Mouse (Mus musculus) stomach, postnatal 0 days (tissue): ENCODE measurements at regions not wholly inside any gene's neighbourhood (a gene's known extent, or its start where the extent isn't known, plus 50 kb on each side); places are given as distances from the start of the nearest gene placed in this dataset.
A peak's percentile ranks its signal among the peaks of the same experiment; 100 is the strongest.

ENCODE experiments used
- ATAC-seq: fragments of 200-750 bp; cut with Nextera tagmentation; 2 replicates; pipeline ENCODE4 v1.8.0; 2017; ENCODE audit not compliant: low FRiP score, low TSS enrichment
- DNase-seq: peaks from one replicate; pipeline ENCODE4 v3.0.0-alpha.2; 2016; ENCODE audit warnings: low spot score
- H3K27ac ChIP-seq: fragments of 300-500 bp; sonication (generic); replicated peaks from 2 replicates; pipeline ENCODE4 v1.5.1; 2014; ENCODE audit warnings: mild to moderate bottlenecking, control low read depth
- H3K27me3 ChIP-seq: fragments of 300-500 bp; sonication (generic); 2 replicates; pipeline ENCODE4 v1.6.1; 2014; ENCODE audit warnings: low read length; ENCODE audit not compliant: control insufficient read depth, insufficient read depth
- H3K36me3 ChIP-seq: fragments of 300-500 bp; sonication (generic); 2 replicates; pipeline ENCODE4 v1.6.1; 2014; ENCODE audit warnings: low read length, mixed read lengths; ENCODE audit not compliant: control insufficient read depth, insufficient read depth
- H3K4me1 ChIP-seq: fragments of 300-500 bp; sonication (generic); replicated peaks from 2 replicates; pipeline ENCODE4 v1.6.1; 2014; ENCODE audit warnings: antibody characterized with exemption; ENCODE audit not compliant: control insufficient read depth, insufficient read depth
- H3K4me2 ChIP-seq: fragments of 300-500 bp; sonication (generic); replicated peaks from 2 replicates; pipeline ENCODE4 v1.6.1; 2014; ENCODE audit warnings: low read depth, mild to moderate bottlenecking, control low read depth, moderate library complexity
- H3K4me3 ChIP-seq: fragments of 300-500 bp; sonication (generic); 2 replicates; pipeline ENCODE4 v1.5.1; 2014; ENCODE audit warnings: low read depth, low read length, control low read depth
- H3K9ac ChIP-seq: fragments of 300-500 bp; sonication (generic); 2 replicates; pipeline ENCODE4 v1.6.1; 2014; ENCODE audit warnings: mild to moderate bottlenecking, low read length, control low read depth, mixed read lengths
- H3K9me3 ChIP-seq: fragments of 300-500 bp; sonication (generic); 2 replicates; pipeline ENCODE4 v1.6.1; 2016; ENCODE audit warnings: low read length; ENCODE audit not compliant: control insufficient read depth
- CTCF ChIP-seq: IDR thresholded peaks from 2 replicates; pipeline ENCODE4 v1.5.1; 2016; ENCODE audit warnings: antibody characterized with exemption, low read depth, mild to moderate bottlenecking, moderate library complexity
- EP300 ChIP-seq: optimal IDR thresholded peaks from 2 replicates; pipeline ENCODE3; 2016; ENCODE audit warnings: antibody characterized with exemption
- whole genome bisulfite sequencing: fragments of 180-500 bp; shearing (Covaris S2); extraction: QIAGEN DNeasy Blood & Tissue Kit; methylation state at CpG from one replicate; pipeline ENCODE4 v1.1.7; 2014; 5-methylcytosine and 5-hydroxymethylcytosine counted together

- Histone ChIP-seq H3K36me3 (no peaks in the 10 kb centered on the region), H3K4me1 (no peaks in the 10 kb centered on the region), H3K9me3 (no peaks in the 10 kb centered on the region), H3K9ac (no peak overlapping the region), H3K4me3 (no peak overlapping the region), H3K4me2 (no peak overlapping the region), H3K27me3 (no peaks in the 10 kb centered on the region), H3K27ac (no peak overlapping the region)
- ATAC-seq (no peak), DNase-seq (no peak)
- WGBS: 85% methylated on average over 4 of the region's 4 CpGs
- TF ChIP-seq CTCF (no peak), EP300 (no peak)
These were observed 368.3 kb downstream of the Rpl36a-ps1 start for GRCm38 (mm10) chr14:98625867-98626266.

- H3K4me3 ChIP-seq: no peak overlapping the region
- H3K4me1 ChIP-seq: no peaks in the 10 kb centered on the region
- no peak overlapping the region for H3K4me2 ChIP-seq
- no peak for TF ChIP-seq EP300
- no peak for TF ChIP-seq CTCF
- H3K9ac ChIP-seq: no peak overlapping the region
- no peaks in the 10 kb centered on the region for H3K27me3 ChIP-seq
- 49% methylated on average over 2 of the region's 2 CpGs for WGBS
- H3K27ac ChIP-seq: no peak overlapping the region
- H3K36me3 ChIP-seq: no peaks in the 10 kb centered on the region
- DNase-seq (no peak), ATAC-seq (no peak)
- H3K9me3 ChIP-seq: no peaks in the 10 kb centered on the region
These were observed 388.3 kb downstream of the Rpl36a-ps1 start for GRCm38 (mm10) chr14:98605772-98606171.

- ATAC-seq (no peak), DNase-seq (no peak)
- Histone ChIP-seq H3K9me3 (no peaks in the 10 kb centered on the region), H3K4me3 (no peak overlapping the region), H3K9ac (no peak overlapping the region), H3K4me2 (no peak overlapping the region), H3K27ac (no peak overlapping the region), H3K27me3 (no peaks in the 10 kb centered on the region), H3K36me3 (no peaks in the 10 kb centered on the region), H3K4me1 (no peaks in the 10 kb centered on the region)
- TF ChIP-seq CTCF: no peak
- no peak for TF ChIP-seq EP300
- 80% methylated on average over 2 of the region's 2 CpGs for WGBS
These were observed 397.9 kb downstream of the Rpl36a-ps1 start for GRCm38 (mm10) chr14:98596252-98596651.

- ATAC-seq: peak; percentile 80; the same call in 1 of the 2 replicates
- no peaks in the 10 kb centered on the region for H3K36me3 ChIP-seq
- 8% methylated on average over 4 of the region's 4 CpGs for WGBS
- no peaks in the 10 kb centered on the region for H3K4me1 ChIP-seq
- no peaks in the 10 kb centered on the region for H3K27me3 ChIP-seq
- peak; percentile 35 for DNase-seq
- H3K4me2 ChIP-seq: no peak overlapping the region
- peak; percentile 74 for TF ChIP-seq CTCF
- TF ChIP-seq EP300: no peak
- H3K9me3 ChIP-seq: no peaks in the 10 kb centered on the region
- no peak overlapping the region for H3K4me3 ChIP-seq
- H3K27ac ChIP-seq: no peak overlapping the region
- H3K9ac ChIP-seq: no peak overlapping the region
These were observed 404.3 kb downstream of the Rpl36a-ps1 start for GRCm38 (mm10) chr14:98589846-98590245.

- TF ChIP-seq EP300: no peak
- ATAC-seq (no peak), DNase-seq (no peak)
- no peaks in the 10 kb centered on the region for H3K4me1 ChIP-seq
- H3K36me3 ChIP-seq: no peaks in the 10 kb centered on the region
- no peak overlapping the region for H3K27ac ChIP-seq
- no peak overlapping the region for H3K9ac ChIP-seq
- 76% methylated on average over 1 of the region's 1 CpGs for WGBS
- H3K27me3 ChIP-seq: no peaks in the 10 kb centered on the region
- no peak overlapping the region for H3K4me2 ChIP-seq
- no peak overlapping the region for H3K4me3 ChIP-seq
- no peaks in the 10 kb centered on the region for H3K9me3 ChIP-seq
These were observed 402.1 kb upstream of the Dach1 start for GRCm38 (mm10) chr14:98571644-98572043.

- Histone ChIP-seq H3K4me1 (no peaks in the 10 kb centered on the region), H3K27me3 (no peaks in the 10 kb centered on the region), H3K9me3 (no peaks in the 10 kb centered on the region), H3K4me2 (no peak overlapping the region), H3K9ac (no peak overlapping the region), H3K27ac (no peak overlapping the region), H3K36me3 (no peaks in the 10 kb centered on the region), H3K4me3 (no peak overlapping the region)
- ATAC-seq (no peak), DNase-seq (no peak)
- TF ChIP-seq EP300 (no peak), CTCF (no peak)
These were observed 392.4 kb upstream of the Dach1 start for GRCm38 (mm10) chr14:98562002-98562401.
